Mouse (Mus musculus) neural tube, embryonic 14.5 days (tissue): ENCODE data around the gene Wdfy3. TPM values are rescaled to one million over a fixed set of nuclear protein-coding genes. Genes with fewer than 3 reads are reported as not detected.
A peak's percentile ranks its signal among the peaks of the same experiment; 100 is the strongest.

Source experiments
- ATAC-seq: fragments of 200-750 bp; cut with Nextera tagmentation; 2 replicates; pipeline ENCODE4 v1.8.0; 2017; ENCODE audit warnings: low read depth, mild to moderate bottlenecking, moderate TSS enrichment, moderate library complexity
- H3K27ac ChIP-seq: fragments of 300-500 bp; sonication (generic); 2 replicates; pipeline ENCODE4 v1.5.1; 2014; ENCODE audit warnings: low read depth, mild to moderate bottlenecking, control low read depth, low read length, moderate library complexity, mixed read lengths
- H3K27me3 ChIP-seq: fragments of 300-500 bp; sonication (generic); 2 replicates; pipeline ENCODE4 v1.6.1; 2014; ENCODE audit warnings: low read length; ENCODE audit not compliant: control insufficient read depth, insufficient read depth
- H3K36me3 ChIP-seq: fragments of 300-500 bp; sonication (generic); 2 replicates; pipeline ENCODE4 v1.6.1; 2014; ENCODE audit warnings: low read length, mixed read lengths; ENCODE audit not compliant: control insufficient read depth, insufficient read depth
- H3K4me1 ChIP-seq: fragments of 300-500 bp; sonication (generic); 2 replicates; pipeline ENCODE4 v1.6.1; 2014; ENCODE audit warnings: low read length; ENCODE audit not compliant: control insufficient read depth, insufficient read depth
- H3K4me2 ChIP-seq: fragments of 300-500 bp; sonication (generic); 2 replicates; pipeline ENCODE4 v1.6.1; 2014; ENCODE audit warnings: mild to moderate bottlenecking, low read depth, low read length, control low read depth
- H3K4me3 ChIP-seq: fragments of 300-500 bp; sonication (generic); 2 replicates; pipeline ENCODE4 v1.5.1; 2014; ENCODE audit warnings: low read depth, low read length, control low read depth, mixed read lengths
- H3K9ac ChIP-seq: fragments of 300-500 bp; sonication (generic); replicated peaks from 2 replicates; pipeline ENCODE4 v1.6.1; 2014; ENCODE audit warnings: low read depth, mild to moderate bottlenecking, control low read depth, low read length, mixed read lengths
- H3K9me3 ChIP-seq: fragments of 300-500 bp; sonication (generic); 2 replicates; pipeline ENCODE4 v1.6.1; 2016; ENCODE audit warnings: low read length; ENCODE audit not compliant: control insufficient read depth
- WGBS: fragments of 180-500 bp; shearing (Covaris S2); extraction: QIAGEN DNeasy Blood & Tissue Kit; methylation state at CpG from one replicate; pipeline ENCODE4 v1.1.7; 2014; 5-methylcytosine and 5-hydroxymethylcytosine counted together
- polyA plus RNA-seq: library from polyadenylated mRNA; unstranded; fragments of >200 nt; fragmentation: Nextera tagmentation; extraction: Ambion mirVana; gene quantifications from 2 replicates; pipeline ENCODE4 v1.2.1, GENCODE M21; 2014

The Wdfy3 gene
- polyA plus RNA-seq, 1 experiment from 2014 or later, result 34.9 TPM

DNA sequence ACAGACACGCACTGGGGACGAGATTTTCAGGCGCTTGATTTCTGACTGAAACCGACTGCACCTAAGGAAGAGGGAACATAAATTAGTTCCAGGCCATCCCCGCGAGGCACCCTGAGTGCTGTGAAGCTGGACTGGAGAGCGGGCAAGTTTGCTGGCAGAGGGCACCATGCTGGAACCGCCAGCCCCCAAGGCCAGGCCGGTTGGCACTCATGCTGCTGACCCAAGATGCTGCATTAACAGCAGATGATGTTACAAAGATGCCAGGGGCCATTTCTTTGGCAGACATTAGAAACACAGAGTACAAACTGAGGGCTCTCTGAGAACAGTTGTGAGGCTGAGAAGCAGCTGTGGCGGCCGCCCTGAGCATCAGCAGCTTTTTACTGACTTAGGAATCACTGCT, 233.5 kb downstream of the Wdfy3 start:
- Histone ChIP-seq H3K36me3 (peaks cover 36% of the 10 kb centered on the region), H3K9ac (no peak overlapping the region), H3K9me3 (no peaks in the 10 kb centered on the region), H3K4me2 (no peak overlapping the region), H3K4me3 (no peak overlapping the region), H3K27ac (no peak overlapping the region), H3K4me1 (no peaks in the 10 kb centered on the region), H3K27me3 (no peaks in the 10 kb centered on the region)
- ATAC-seq, result no peak
- WGBS, result 94% methylated on average over 11 of the region's 11 CpGs

DNA sequence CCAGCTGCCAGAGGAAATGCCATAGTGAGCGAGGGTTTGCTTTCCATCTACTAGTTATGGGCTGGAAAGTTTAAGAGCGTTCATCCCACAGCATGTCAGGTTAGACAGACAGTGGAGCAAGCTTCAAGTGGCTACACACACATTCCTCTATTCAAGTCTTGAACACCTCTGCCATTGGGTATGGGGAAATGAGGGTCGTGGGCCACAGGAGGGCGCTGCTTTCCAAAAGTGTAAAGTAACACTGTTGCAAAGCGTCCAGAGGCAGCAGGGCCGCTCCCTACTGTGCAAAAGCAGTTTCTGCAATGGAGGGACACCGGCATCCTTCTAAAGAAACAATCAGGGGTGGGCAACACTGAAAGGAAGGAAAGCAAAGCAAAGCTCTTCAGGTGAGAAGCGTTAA, 235.8 kb downstream of the Wdfy3 start:
- Histone ChIP-seq H3K4me3 (no peak overlapping the region), H3K4me2 (no peak overlapping the region), H3K9ac (no peak overlapping the region), H3K27ac (no peak overlapping the region), H3K27me3 (no peaks in the 10 kb centered on the region), H3K36me3 (peaks cover 28% of the 10 kb centered on the region), H3K4me1 (no peaks in the 10 kb centered on the region), H3K9me3 (no peaks in the 10 kb centered on the region)
- WGBS, result 63% methylated on average over 8 of the region's 8 CpGs
- no peak for ATAC-seq

DNA sequence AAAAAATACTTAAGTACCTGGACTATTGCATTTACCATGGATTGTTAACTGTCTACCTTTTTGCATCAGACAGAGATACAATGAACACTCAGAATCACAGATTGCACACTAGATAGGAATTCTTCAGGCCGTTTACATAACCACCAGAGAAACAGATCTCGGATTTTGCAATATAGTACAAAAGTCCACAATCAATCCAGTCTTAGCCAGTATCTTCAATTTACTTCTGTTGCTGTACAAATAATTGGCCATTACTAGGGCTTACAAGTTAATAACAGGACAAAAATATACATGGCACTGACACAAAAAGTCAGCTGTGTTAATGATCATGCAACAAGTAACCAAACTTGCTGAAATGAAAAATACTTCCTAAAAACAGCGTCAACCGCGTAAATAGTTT, 236.7 kb downstream of the Wdfy3 start:
- 95% methylated on average over 5 of the region's 5 CpGs for WGBS

DNA sequence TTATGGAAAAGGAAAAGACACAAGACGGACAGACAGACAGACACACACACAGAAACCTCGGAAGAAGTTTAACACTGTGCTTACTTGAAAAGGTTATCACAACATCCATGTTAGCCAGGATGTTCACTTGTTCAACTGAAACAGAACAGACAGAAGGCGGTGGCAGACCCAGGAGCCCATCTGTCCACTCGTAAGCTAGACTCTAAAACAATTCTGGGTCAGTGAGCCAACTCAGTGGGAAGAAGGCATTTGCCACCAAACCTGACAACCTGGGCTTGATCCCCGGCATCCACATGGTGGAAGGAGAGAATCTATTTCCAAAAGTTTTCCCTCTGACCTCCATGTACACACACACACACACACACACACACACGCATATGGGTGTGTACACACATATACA, 237.7 kb downstream of the Wdfy3 start:
- H3K9ac ChIP-seq, result no peak overlapping the region
- no peak overlapping the region for H3K4me2 ChIP-seq
- no peaks in the 10 kb centered on the region for H3K4me1 ChIP-seq
- 94% methylated on average over 6 of the region's 6 CpGs for WGBS
- no peak overlapping the region for H3K4me3 ChIP-seq
- no peak for ATAC-seq
- H3K27ac ChIP-seq, result no peak overlapping the region
- H3K27me3 ChIP-seq, result no peaks in the 10 kb centered on the region
- H3K36me3 ChIP-seq, result peaks cover 28% of the 10 kb centered on the region
- no peaks in the 10 kb centered on the region for H3K9me3 ChIP-seq

More for the DNA sequence above, 236.7 kb downstream of the Wdfy3 start:
- no peaks in the 10 kb centered on the region for H3K4me1 ChIP-seq
- H3K36me3 ChIP-seq, result peaks cover 28% of the 10 kb centered on the region
- no peak overlapping the region for H3K4me2 ChIP-seq
- no peak for ATAC-seq
- H3K9me3 ChIP-seq, result no peaks in the 10 kb centered on the region
- no peaks in the 10 kb centered on the region for H3K27me3 ChIP-seq
- no peak overlapping the region for H3K27ac ChIP-seq
- no peak overlapping the region for H3K9ac ChIP-seq
- H3K4me3 ChIP-seq, result no peak overlapping the region

DNA sequence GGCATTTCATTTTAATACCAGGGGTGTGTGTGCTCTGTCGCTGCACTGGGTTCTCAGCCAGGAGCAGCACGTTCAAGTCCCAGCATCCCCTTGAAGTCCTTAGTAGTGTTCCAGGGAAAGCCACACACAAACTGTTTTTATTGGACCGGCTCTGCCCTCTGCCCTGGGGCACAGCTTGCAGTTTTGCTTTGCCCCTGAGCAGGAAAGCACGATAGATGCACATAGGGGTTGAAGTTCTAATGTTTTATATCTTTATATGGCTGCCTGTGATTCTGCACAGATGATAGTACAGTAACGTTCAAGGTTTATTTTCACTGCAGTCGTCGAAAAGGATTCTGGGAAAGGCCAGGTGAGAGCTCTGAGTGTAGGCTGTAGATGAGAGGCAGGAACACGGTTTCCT, 239.5 kb downstream of the Wdfy3 start:
- no peak overlapping the region for H3K27ac ChIP-seq
- no peak overlapping the region for H3K9ac ChIP-seq
- no peak overlapping the region for H3K4me2 ChIP-seq
- peaks cover 17% of the 10 kb centered on the region for H3K36me3 ChIP-seq
- ATAC-seq, result no peak
- no peak overlapping the region for H3K4me3 ChIP-seq
- peaks cover 5% of the 10 kb centered on the region; the same call in 1 of the 2 replicates for H3K4me1 ChIP-seq
- H3K27me3 ChIP-seq, result no peaks in the 10 kb centered on the region
- WGBS, result 87% methylated on average over 8 of the region's 8 CpGs
- no peaks in the 10 kb centered on the region for H3K9me3 ChIP-seq

DNA sequence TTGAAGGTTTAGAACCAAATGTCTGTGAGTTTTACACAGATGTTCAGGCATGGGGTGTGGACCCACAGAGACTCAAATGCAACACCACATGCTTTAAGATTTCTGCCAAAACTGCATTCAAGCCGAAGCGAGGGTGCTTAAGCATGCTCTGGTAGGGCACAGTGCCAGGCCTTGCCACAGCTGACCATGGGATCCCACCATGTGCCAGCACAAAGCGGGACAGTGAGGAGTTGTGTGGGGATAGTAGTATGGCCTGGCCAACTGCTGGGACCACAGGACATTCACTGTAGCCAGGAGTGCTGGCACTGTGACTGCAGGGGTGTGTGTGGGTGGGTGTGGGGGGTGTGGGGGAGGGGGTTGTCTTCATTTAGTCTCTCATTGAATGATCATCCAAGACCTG, 240.8 kb downstream of the Wdfy3 start:
- Histone ChIP-seq H3K27ac (no peak overlapping the region), H3K9me3 (no peaks in the 10 kb centered on the region), H3K4me3 (no peak overlapping the region), H3K27me3 (no peaks in the 10 kb centered on the region), H3K4me2 (no peak overlapping the region), H3K4me1 (peaks cover 5% of the 10 kb centered on the region; the same call in 1 of the 2 replicates), H3K9ac (no peak overlapping the region), H3K36me3 (peaks cover 9% of the 10 kb centered on the region)
- ATAC-seq, result no peak
- 80% methylated on average over 3 of the region's 3 CpGs for WGBS

- WGBS, result 41% methylated on average over 12 of the region's 12 CpGs
- Histone ChIP-seq H3K4me2 (no peak overlapping the region), H3K4me1 (peaks cover 5% of the 10 kb centered on the region; the same call in 1 of the 2 replicates), H3K27ac (no peak overlapping the region), H3K4me3 (no peak overlapping the region), H3K36me3 (no peaks in the 10 kb centered on the region), H3K27me3 (no peaks in the 10 kb centered on the region), H3K9ac (no peak overlapping the region), H3K9me3 (no peaks in the 10 kb centered on the region)
- ATAC-seq, result no peak
These were observed 242.2 kb downstream of the Wdfy3 start for GRCm38 (mm10) chr5:101827477-101827876.

DNA sequence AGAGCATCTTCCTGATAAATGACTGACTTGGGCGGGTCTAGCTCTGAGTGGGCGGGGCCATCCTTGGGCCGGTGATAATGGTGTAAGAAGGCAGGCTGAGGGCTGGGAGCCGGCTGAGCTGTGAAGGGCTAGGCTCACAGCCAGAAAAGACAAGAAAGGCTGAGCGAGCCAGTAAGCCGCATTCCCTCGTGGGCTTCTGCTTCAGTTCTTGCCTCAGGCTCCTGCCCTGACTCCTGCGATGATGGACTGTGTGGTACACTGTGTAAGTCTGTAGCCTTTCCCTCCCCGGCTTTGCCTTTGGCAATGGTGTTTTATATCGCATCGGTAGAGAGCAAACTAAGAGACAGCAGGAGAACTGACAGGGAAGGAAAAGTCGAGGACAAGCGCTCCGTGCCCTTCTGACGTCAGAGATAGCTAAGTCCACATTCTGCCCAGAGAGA, 243.2 kb downstream of the Wdfy3 start:
- no peaks in the 10 kb centered on the region for H3K9me3 ChIP-seq
- no peak overlapping the region for H3K9ac ChIP-seq
- no peaks in the 10 kb centered on the region for H3K27me3 ChIP-seq
- peak; percentile 69 for ATAC-seq
- no peak overlapping the region for H3K4me3 ChIP-seq
- 0 out of 2 replicates have a peak overlapping the region, but pooled peaks have one; percentile 16 for H3K27ac ChIP-seq
- peak overlapping the region; percentile 41 for H3K4me2 ChIP-seq
- 7% methylated on average over 15 of the region's 15 CpGs for WGBS
- peaks cover 5% of the 10 kb centered on the region; the same call in 1 of the 2 replicates for H3K4me1 ChIP-seq
- H3K36me3 ChIP-seq, result no peaks in the 10 kb centered on the region

DNA sequence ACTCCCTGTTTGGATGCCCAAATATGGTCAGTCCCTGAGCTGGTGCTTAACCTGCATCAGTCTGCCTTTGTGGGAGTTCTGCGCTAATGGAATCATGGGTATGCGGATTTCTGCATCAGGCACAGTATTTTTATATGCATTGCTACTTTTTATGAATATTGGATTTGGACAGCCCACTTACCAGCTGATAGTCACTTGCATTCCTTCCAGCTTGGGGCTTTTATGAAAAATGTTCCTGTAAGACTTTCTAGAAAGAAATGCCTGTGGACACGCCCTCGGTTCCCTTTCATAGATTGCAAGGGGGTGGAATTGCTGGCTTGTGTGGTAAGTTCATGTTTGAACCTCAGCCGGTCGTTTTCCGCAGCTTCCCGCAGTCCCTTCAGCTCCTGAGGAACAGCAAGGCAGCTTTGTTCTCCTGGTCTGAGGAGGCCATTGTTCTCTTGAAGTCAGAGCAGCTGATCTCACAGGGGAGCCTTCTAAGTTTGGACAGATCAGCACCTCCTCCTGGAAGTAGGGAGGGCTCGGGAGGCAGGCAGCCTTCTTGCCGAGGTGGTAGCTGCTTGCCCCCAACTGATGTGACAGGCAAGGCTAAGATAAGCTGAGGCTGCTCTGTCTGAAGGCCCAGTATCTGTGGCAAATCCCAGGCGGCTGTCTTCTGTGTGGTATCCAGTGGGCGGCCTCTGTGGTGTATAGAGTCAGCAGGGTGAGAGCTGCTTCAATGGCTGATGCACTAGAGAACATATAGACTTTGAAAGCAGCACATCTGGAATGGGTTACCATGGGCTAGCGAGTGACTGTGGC, 244.4 kb downstream of the Wdfy3 start:
- ATAC-seq, result no peak
- no peak overlapping the region for H3K4me3 ChIP-seq
- H3K4me1 ChIP-seq, result peaks cover 5% of the 10 kb centered on the region; the same call in 1 of the 2 replicates
- H3K4me2 ChIP-seq, result no peak overlapping the region
- no peak overlapping the region for H3K27ac ChIP-seq
- no peaks in the 10 kb centered on the region for H3K36me3 ChIP-seq
- no peaks in the 10 kb centered on the region for H3K9me3 ChIP-seq
- 24% methylated on average over 13 of the region's 13 CpGs for WGBS
- H3K27me3 ChIP-seq, result no peaks in the 10 kb centered on the region
- no peak overlapping the region for H3K9ac ChIP-seq
